Mouse (Mus musculus) midbrain, postnatal 0 days (tissue): ENCODE measurements around the gene Melk. TPM values are rescaled to one million over a fixed set of nuclear protein-coding genes. Genes with fewer than 3 reads are reported as not detected.

Experiments used
- ATAC-seq: fragments of 200-750 bp; cut with Nextera tagmentation; 2 replicates; pipeline ENCODE4 v1.8.0; 2017; ENCODE audit warnings: moderate number of reproducible peaks, mild to moderate bottlenecking, moderate TSS enrichment, moderate library complexity; ENCODE audit not compliant: low FRiP score
- DNase-seq: peaks from one replicate; pipeline ENCODE4 v3.0.0-alpha.2; 2015; ENCODE audit warnings: low spot score
- H3K27ac ChIP-seq: fragments of 300-500 bp; sonication (generic); 2 replicates; pipeline ENCODE4 v1.5.1; 2014; ENCODE audit warnings: low read depth, mild to moderate bottlenecking, low read length, mixed read lengths
- H3K27me3 ChIP-seq: fragments of 300-500 bp; sonication (generic); 2 replicates; pipeline ENCODE4 v1.6.1; 2014; ENCODE audit warnings: low read length, control low read depth, mixed read lengths; ENCODE audit not compliant: insufficient read depth
- H3K36me3 ChIP-seq: fragments of 300-500 bp; sonication (generic); 2 replicates; pipeline ENCODE4 v1.6.1; 2014; ENCODE audit warnings: low read length, control low read depth, mixed read lengths; ENCODE audit not compliant: insufficient read depth
- H3K4me1 ChIP-seq: fragments of 300-500 bp; sonication (generic); 2 replicates; pipeline ENCODE4 v1.6.1; 2014; ENCODE audit warnings: mild to moderate bottlenecking, control low read depth, antibody characterized with exemption, low read length, mixed read lengths; ENCODE audit not compliant: insufficient read depth
- H3K4me2 ChIP-seq: fragments of 300-500 bp; sonication (generic); 2 replicates; pipeline ENCODE4 v1.6.1; 2014; ENCODE audit warnings: low read depth, mild to moderate bottlenecking, low read length, mixed read lengths; ENCODE audit not compliant: poor library complexity, severe bottlenecking
- H3K4me3 ChIP-seq: fragments of 300-500 bp; sonication (generic); 2 replicates; pipeline ENCODE4 v1.5.1; 2014; ENCODE audit warnings: low read depth, mild to moderate bottlenecking, low read length, moderate library complexity
- H3K9ac ChIP-seq: fragments of 300-500 bp; sonication (generic); replicated peaks from 2 replicates; pipeline ENCODE4 v1.6.1; 2014; ENCODE audit warnings: mild to moderate bottlenecking, low read length, moderate library complexity, mixed read lengths; ENCODE audit not compliant: poor library complexity, severe bottlenecking
- H3K9me3 ChIP-seq: fragments of 300-500 bp; sonication (generic); 2 replicates; pipeline ENCODE4 v1.6.1; 2016; ENCODE audit warnings: low read length, control low read depth
- CTCF ChIP-seq: IDR thresholded peaks from 2 replicates; pipeline ENCODE4 v1.5.1; 2016; ENCODE audit warnings: antibody characterized with exemption, mild to moderate bottlenecking
- WGBS: fragments of 180-500 bp; shearing (Covaris S2); extraction: QIAGEN DNeasy Blood & Tissue Kit; methylation state at CpG from one replicate; pipeline ENCODE4 v1.1.7; 2014; 5-methylcytosine and 5-hydroxymethylcytosine counted together
- polyA plus RNA-seq: library from polyadenylated mRNA; unstranded; fragments of >200 nt; fragmentation: Nextera tagmentation; extraction: Ambion mirVana; gene quantifications from 2 replicates; pipeline ENCODE4 v1.2.1, GENCODE M21; 2015
- total RNA-seq: library from RNA; depleted of rRNA; stranded (reverse); fragments of >200 nt; gene quantifications from 2 replicates; pipeline ENCODE4 v1.2.3, GENCODE M21; 2014; rRNA removed

Gene Melk
- total RNA-seq (2.5 and 3.9 TPM in 2 replicates), polyA plus RNA-seq (2.1 and 2.2 TPM in 2 replicates)

GRCm38 (mm10) chr4:44300781-44301750 lies at the start of gene Melk:
Gene Melk, plus strand, starts transcription at chr4:44300876.
- DNase-seq (peak; percentile 77), ATAC-seq (peak; percentile 79)
- no peak within 1 kb of the TSS for H3K27ac ChIP-seq
- no peaks in the 10 kb centered on the region for H3K27me3 ChIP-seq
- peak within 1 kb of the TSS; percentile 93 for H3K4me2 ChIP-seq
- H3K36me3 ChIP-seq: no peaks in the 10 kb centered on the region
- under 1% methylated on average over 41 of the region's 41 CpGs for WGBS
- no peak for TF ChIP-seq CTCF
- H3K9ac ChIP-seq: 0 out of 2 replicates have a peak within 1 kb of the TSS, but pooled peaks have one; percentile 46
- H3K9me3 ChIP-seq: no peaks in the 10 kb centered on the region
- H3K4me1 ChIP-seq: no peaks in the 10 kb centered on the region
- H3K4me3 ChIP-seq: peak within 1 kb of the TSS; percentile 59

- DNase-seq: no peak
- WGBS: 85% methylated on average over 5 of the region's 5 CpGs
- Histone ChIP-seq H3K9me3 (no peaks in the 10 kb centered on the region), H3K27me3 (no peaks in the 10 kb centered on the region), H3K4me2 (no peak overlapping the region), H3K36me3 (no peaks in the 10 kb centered on the region), H3K27ac (no peak overlapping the region), H3K4me3 (no peak overlapping the region), H3K4me1 (peaks cover 9% of the 10 kb centered on the region), H3K9ac (no peak overlapping the region)
- TF ChIP-seq CTCF: no peak
- no peak for ATAC-seq
Observed at GRCm38 (mm10) chr4:44251521-44251920, 49.2 kb upstream of the Melk start.

- TF ChIP-seq CTCF: no peak
- Histone ChIP-seq H3K4me2 (0 out of 2 replicates have a peak overlapping the region, but pooled peaks have one; percentile 32), H3K9ac (no peak overlapping the region), H3K27me3 (no peaks in the 10 kb centered on the region), H3K4me1 (peaks cover 8% of the 10 kb centered on the region), H3K36me3 (no peaks in the 10 kb centered on the region), H3K9me3 (no peaks in the 10 kb centered on the region), H3K27ac (no peak overlapping the region), H3K4me3 (no peak overlapping the region)
- WGBS: 15% methylated on average over 13 of the region's 13 CpGs
- DNase-seq (no peak), ATAC-seq (no peak)
Observed at GRCm38 (mm10) chr4:44251966-44252916, 48.4 kb upstream of the Melk start.

GRCm38 (mm10) chr4:44253191-44253590 lies 47.5 kb upstream of the Melk start:
- peak overlapping the region; percentile 32 for H3K4me2 ChIP-seq
- no peaks in the 10 kb centered on the region for H3K27me3 ChIP-seq
- 8% methylated on average over 6 of the region's 6 CpGs for WGBS
- H3K27ac ChIP-seq: no peak overlapping the region
- TF ChIP-seq CTCF: no peak
- H3K9me3 ChIP-seq: no peaks in the 10 kb centered on the region
- H3K4me1 ChIP-seq: 0 out of 2 replicates have a peak, but pooled peaks cover 3% of the 10 kb centered on the region
- ATAC-seq (no peak), DNase-seq (no peak)
- H3K9ac ChIP-seq: no peak overlapping the region
- H3K36me3 ChIP-seq: no peaks in the 10 kb centered on the region
- no peak overlapping the region for H3K4me3 ChIP-seq

GRCm38 (mm10) chr4:44254579-44254978 lies 46.1 kb upstream of the Melk start:
- ATAC-seq (no peak), DNase-seq (no peak)
- Histone ChIP-seq H3K4me1 (0 out of 2 replicates have a peak, but pooled peaks cover 3% of the 10 kb centered on the region), H3K27me3 (no peaks in the 10 kb centered on the region), H3K9ac (no peak overlapping the region), H3K4me3 (no peak overlapping the region), H3K36me3 (no peaks in the 10 kb centered on the region), H3K9me3 (no peaks in the 10 kb centered on the region), H3K4me2 (no peak overlapping the region), H3K27ac (no peak overlapping the region)
- 79% methylated on average over 5 of the region's 5 CpGs for WGBS
- TF ChIP-seq CTCF: no peak
